Mouse (Mus musculus): ENCODE data around the gene Adamtsl1. TPM values are rescaled to one million over a fixed set of nuclear protein-coding genes. Genes with fewer than 3 reads are reported as not detected.

Gene Adamtsl1
- total RNA-seq, 2 experiments from 2014 or later, result 15.9 to 19.9 TPM

GRCm38 (mm10) chr4:86314442-86314841 is 800.5 kb downstream of the Adamtsl1 start:
- DNase-seq, result no peak

GRCm38 (mm10) chr4:86315122-86315521 is 801.1 kb downstream of the Adamtsl1 start:
- DNase-seq, result no peak

GRCm38 (mm10) chr4:86317916-86318542 is 804.1 kb downstream of the Adamtsl1 start:
- DNase-seq, result peak; percentile 14 to 35

GRCm38 (mm10) chr4:86325411-86325810 is 811.4 kb downstream of the Adamtsl1 start:
- DNase-seq, result no peak

GRCm38 (mm10) chr4:86326003-86326402 is 812.0 kb downstream of the Adamtsl1 start:
- DNase-seq, result no peak

GRCm38 (mm10) chr4:86326638-86327037 is 812.7 kb downstream of the Adamtsl1 start:
- DNase-seq, result no peak

- no peak for DNase-seq
Observed at GRCm38 (mm10) chr4:86329481-86329880, 815.5 kb downstream of the Adamtsl1 start.

GRCm38 (mm10) chr4:86335861-86336415 is 822.0 kb downstream of the Adamtsl1 start:
- DNase-seq, result no peak

GRCm38 (mm10) chr4:86337216-86337765 is 823.3 kb downstream of the Adamtsl1 start:
- DNase-seq, result peak in 1 of 2 experiments; percentile 12

- no peak for DNase-seq
Observed at GRCm38 (mm10) chr4:86349341-86349740, 835.4 kb downstream of the Adamtsl1 start.

- DNase-seq, result no peak
Observed at GRCm38 (mm10) chr4:86352121-86352520, 838.1 kb downstream of the Adamtsl1 start.

GRCm38 (mm10) chr4:86353550-86353949 is 839.6 kb downstream of the Adamtsl1 start:
- DNase-seq, result no peak

GRCm38 (mm10) chr4:86359398-86359797 is 845.4 kb downstream of the Adamtsl1 start:
- DNase-seq, result no peak

- no peak for DNase-seq
Observed at GRCm38 (mm10) chr4:86369055-86369454, 855.1 kb downstream of the Adamtsl1 start.

- DNase-seq, result no peak
Observed at GRCm38 (mm10) chr4:86373166-86373565, 859.2 kb downstream of the Adamtsl1 start.

- DNase-seq, result no peak
Observed at GRCm38 (mm10) chr4:86383124-86383523, 869.2 kb downstream of the Adamtsl1 start.

GRCm38 (mm10) chr4:86385121-86385520 is 871.1 kb downstream of the Adamtsl1 start:
- no peak for DNase-seq

- peak; percentile 32 to 54 for DNase-seq
Observed at GRCm38 (mm10) chr4:86388430-86388829, 874.5 kb downstream of the Adamtsl1 start.

- no peak for DNase-seq
Observed at GRCm38 (mm10) chr4:86391176-86391575, 877.2 kb downstream of the Adamtsl1 start.

- DNase-seq, result no peak
Observed at GRCm38 (mm10) chr4:86395636-86396035, 881.7 kb downstream of the Adamtsl1 start.

GRCm38 (mm10) chr4:86396672-86397288 is 882.8 kb downstream of the Adamtsl1 start:
- DNase-seq, result peak; percentile 16 to 22

GRCm38 (mm10) chr4:86397470-86397869 is 883.5 kb downstream of the Adamtsl1 start:
- DNase-seq, result peak; percentile 36 to 53

- peak; percentile 33 to 34 for DNase-seq
Observed at GRCm38 (mm10) chr4:86401116-86401515, 887.1 kb downstream of the Adamtsl1 start.
